In the genomic region with DNA sequence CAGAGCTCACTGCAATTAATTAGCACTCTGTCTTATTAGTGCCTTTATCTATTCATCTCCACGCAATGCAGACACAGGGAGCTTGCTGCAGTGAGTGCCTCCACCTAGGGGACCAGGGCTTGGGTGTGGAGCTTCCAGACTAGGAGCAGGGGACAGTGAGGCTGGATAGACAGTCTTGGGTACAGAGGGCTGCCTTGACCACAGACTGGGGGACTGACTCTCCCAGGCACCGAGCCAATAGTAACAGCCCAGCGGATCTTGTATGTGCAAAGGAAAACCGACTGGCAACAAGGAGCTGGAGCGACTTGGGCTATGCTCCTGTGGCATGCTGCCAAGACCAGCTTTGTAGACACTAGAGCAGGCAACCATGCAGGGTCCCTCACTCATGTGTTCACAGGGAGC, we compare ENCODE assay signal across 13 mouse cellular contexts.
A peak's percentile ranks its signal among the peaks of the same experiment; 100 is the strongest.
DNase-seq lines count a peak whose midpoint lies in the region; ATAC-seq and TF ChIP-seq lines count a peak whose summit lies in the region.
"Had no signal": no experiment of that assay in that cellular context is flagged by ENCODE, and none has a peak within 500 bp of the region (broad histone marks: within the 10 kb centered on the region; RNA-seq: fewer than 3 reads in every experiment).

No protein-coding gene starts in this region.

- no peak overlapping the region for H3K4me3 ChIP-seq in embryonic facial prominence, embryonic 13.5 days
- H3K4me3 ChIP-seq in embryonic facial prominence, embryonic 10.5 days, result no peak overlapping the region
- H3K4me3 ChIP-seq in lung, embryonic 15.5 days, result no peak overlapping the region
- H3K4me3 ChIP-seq: intestine, embryonic 15.5 days; stomach, embryonic 15.5 days had no signal

- H3K4me1 ChIP-seq in embryonic facial prominence, embryonic 13.5 days, result peaks cover 16% of the 10 kb centered on the region
- peaks cover 2% of the 10 kb centered on the region; the same call in 1 of the 2 replicates for H3K4me1 ChIP-seq in embryonic facial prominence, embryonic 10.5 days
- peaks cover 15% of the 10 kb centered on the region for H3K4me1 ChIP-seq in lung, embryonic 15.5 days
- H3K4me1 ChIP-seq: intestine, embryonic 15.5 days; stomach, embryonic 15.5 days had no signal

- no peak for DNase-seq in embryonic facial prominence, embryonic 10.5 days (ENCODE audit: low spot score)
- no peak for DNase-seq in lung, postnatal 36 days
- peak; percentile 93 for DNase-seq in brain, embryonic 14.5 days (ENCODE audit: low read depth)
- DNase-seq in lung, postnatal 14 days, result peak; percentile 30
- DNase-seq in embryo, embryonic 9.5 days (ENCODE audit: extremely low spot score), result no peak
- DNase-seq in embryo, embryonic 11 days, result no peak
- DNase-seq: B cell, adult 2 months had no signal

- 0 out of 2 replicates have a peak, but pooled peaks have one; percentile 59 for ATAC-seq in embryonic facial prominence, embryonic 13.5 days (ENCODE audit: insufficient number of reproducible peaks, insufficient read depth, low FRiP score, low TSS enrichment, low read depth)
- peak; percentile 78 for ATAC-seq in lung, embryonic 15.5 days (ENCODE audit: borderline replicate concordance, extremely low read depth, low FRiP score, low TSS enrichment)
- ATAC-seq: intestine, embryonic 15.5 days; Patski had no signal

- H3K27ac ChIP-seq in embryonic facial prominence, embryonic 13.5 days, result no peak overlapping the region
- H3K27ac ChIP-seq in embryonic facial prominence, embryonic 10.5 days (replicated peaks), result no peak overlapping the region
- no peak overlapping the region for H3K27ac ChIP-seq in lung, embryonic 15.5 days
- H3K27ac ChIP-seq: intestine, embryonic 15.5 days; liver, embryonic 14.5 days; stomach, embryonic 15.5 days had no signal

- no peaks in the 10 kb centered on the region for H3K36me3 ChIP-seq in embryonic facial prominence, embryonic 13.5 days
- H3K36me3 ChIP-seq in embryonic facial prominence, embryonic 10.5 days (replicated peaks), result no peaks in the 10 kb centered on the region
- no peaks in the 10 kb centered on the region for H3K36me3 ChIP-seq in lung, embryonic 15.5 days
- H3K36me3 ChIP-seq: intestine, embryonic 15.5 days; stomach, embryonic 15.5 days had no signal

- no peak for TF ChIP-seq POLR2A in brain, embryonic 14.5 days (IDR thresholded peaks at IDR 0.05; ENCODE audit: borderline replicate concordance, extremely low read depth, insufficient read depth, insufficient read length, poor library complexity, severe bottlenecking)

- H3K4me2 ChIP-seq in embryonic facial prominence, embryonic 13.5 days, result no peak overlapping the region
- H3K4me2 ChIP-seq in lung, embryonic 15.5 days, result no peak overlapping the region
- H3K4me2 ChIP-seq: intestine, embryonic 15.5 days; stomach, embryonic 15.5 days had no signal

- no peaks in the 10 kb centered on the region for H3K9me3 ChIP-seq in embryonic facial prominence, embryonic 13.5 days
- no peaks in the 10 kb centered on the region for H3K9me3 ChIP-seq in embryonic facial prominence, embryonic 10.5 days
- H3K9me3 ChIP-seq in lung, embryonic 15.5 days, result no peaks in the 10 kb centered on the region
- H3K9me3 ChIP-seq: intestine, embryonic 15.5 days had no signal

- H3K9ac ChIP-seq in embryonic facial prominence, embryonic 13.5 days, result peak overlapping the region; percentile 32; the same call in 1 of the 2 replicates
- no peak overlapping the region for H3K9ac ChIP-seq in lung, embryonic 15.5 days
- H3K9ac ChIP-seq: intestine, embryonic 15.5 days; liver, embryonic 14.5 days; stomach, embryonic 15.5 days had no signal

- WGBS in embryonic facial prominence, embryonic 13.5 days, result 60% methylated on average over 5 of the region's 5 CpGs
- 76% methylated on average over 5 of the region's 5 CpGs for WGBS in embryonic facial prominence, embryonic 10.5 days
- 21% methylated on average over 5 of the region's 5 CpGs for WGBS in lung, embryonic 15.5 days

- peaks cover 24% of the 10 kb centered on the region for H3K27me3 ChIP-seq in embryonic facial prominence, embryonic 13.5 days
- peaks cover 50% of the 10 kb centered on the region for H3K27me3 ChIP-seq in embryonic facial prominence, embryonic 10.5 days (replicated peaks; ENCODE audit: low read depth, poor library complexity, severe bottlenecking)
- peaks cover 17% of the 10 kb centered on the region; the same call in 1 of the 2 replicates for H3K27me3 ChIP-seq in lung, embryonic 15.5 days
- H3K27me3 ChIP-seq: intestine, embryonic 15.5 days had no signal

- no peak for TF ChIP-seq CTCF in brain, embryonic 14.5 days (IDR thresholded peaks at IDR 0.05; ENCODE audit: borderline replicate concordance, extremely low read depth, insufficient read depth, insufficient read length)

Comparison
In these comparisons a context has a peak if more than half of its experiments do, and no peak if none do; other contexts are left out.
1. DNase-seq: peak in brain, embryonic 14.5 days (single experiment) and lung, postnatal 14 days (single experiment); none in embryonic facial prominence, embryonic 10.5 days (single experiment), lung, postnatal 36 days (single experiment), embryo, embryonic 9.5 days (single experiment) and embryo, embryonic 11 days (single experiment).